Mouse (Mus musculus): ENCODE measurements around the gene Nid1.

Gene Nid1

DNA sequence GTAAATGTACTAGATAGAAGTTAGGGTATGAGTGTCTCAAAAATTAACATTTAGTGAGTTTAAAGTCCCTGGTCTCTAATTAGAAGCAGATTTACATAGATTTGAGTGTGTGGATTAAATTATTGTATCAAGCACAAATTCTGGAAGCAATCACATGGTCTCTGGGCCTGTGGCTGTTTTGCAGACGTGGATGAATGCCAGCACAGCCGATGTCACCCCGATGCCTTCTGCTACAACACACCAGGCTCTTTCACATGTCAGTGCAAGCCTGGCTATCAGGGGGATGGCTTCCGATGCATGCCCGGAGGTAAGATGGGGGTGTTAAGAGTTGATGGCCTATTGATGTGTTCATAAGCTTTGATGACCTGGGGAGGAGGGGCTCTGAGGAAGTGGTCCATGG is 52.5 kb downstream of the Nid1 start:
- DNase-seq (ENCODE audit: low spot score in 2 of 2) = no peak

DNA sequence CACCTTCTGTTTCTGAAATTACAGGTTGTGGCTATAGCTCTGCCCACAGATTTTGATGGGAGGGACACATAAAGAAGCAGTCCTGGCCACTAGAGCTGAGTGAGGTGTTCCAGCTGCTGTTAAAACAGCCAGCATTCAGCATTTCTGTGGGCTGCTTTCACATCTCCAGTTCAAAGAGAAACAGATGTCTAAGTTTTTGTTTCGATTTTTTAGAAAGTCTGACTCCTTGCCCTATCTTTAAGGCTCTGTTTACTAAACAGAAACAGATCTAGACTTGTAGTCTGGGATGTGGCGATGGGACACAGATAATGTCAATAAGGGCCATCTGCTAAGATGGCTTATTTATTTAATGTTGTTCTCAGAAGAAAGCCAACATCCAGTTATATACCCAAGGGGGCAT is 54.8 kb downstream of the Nid1 start:
- DNase-seq (ENCODE audit: low spot score in 2 of 2) = no peak

DNA sequence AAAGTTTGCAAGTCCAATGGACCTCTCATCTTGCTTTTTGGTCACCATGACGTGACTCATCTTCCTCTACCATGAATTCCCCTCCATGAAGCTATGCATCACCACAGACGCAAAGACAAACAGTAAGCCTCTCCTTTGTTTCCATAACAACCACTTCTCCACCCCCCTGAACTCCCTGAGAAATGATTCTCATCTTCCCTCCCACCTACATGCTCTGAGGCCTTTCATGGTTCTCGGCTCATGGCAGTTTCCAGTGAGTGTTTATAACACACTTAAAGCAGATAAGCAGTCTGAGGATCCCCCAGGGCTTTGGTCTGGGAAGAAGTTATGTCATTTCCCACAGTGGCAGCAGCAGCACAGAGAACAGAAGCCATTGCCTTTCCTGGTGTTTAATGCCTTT is 56.2 kb downstream of the Nid1 start:
- DNase-seq (ENCODE audit: low spot score in 2 of 2) = no peak

DNA sequence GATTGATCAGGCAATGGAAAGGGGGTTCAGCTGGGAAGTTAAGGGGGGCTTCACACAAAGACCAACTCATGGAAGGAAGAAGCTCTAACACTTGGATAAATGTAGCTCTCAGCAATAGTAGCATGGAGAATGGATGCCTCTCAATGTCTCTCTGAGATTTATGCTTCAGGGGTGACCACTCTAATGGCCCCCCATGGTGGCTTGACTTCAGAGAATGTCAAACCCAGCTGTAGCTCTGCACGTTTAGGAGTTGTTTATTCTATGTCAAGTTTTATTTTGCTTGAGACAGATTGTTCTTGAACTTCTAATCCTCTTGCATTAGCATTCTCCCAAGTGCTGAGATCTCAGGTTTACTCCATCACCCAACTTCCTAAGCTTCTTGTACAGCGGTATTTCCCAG is 60.7 kb downstream of the Nid1 start:
- DNase-seq (ENCODE audit: low spot score in 2 of 2) = no peak

DNA sequence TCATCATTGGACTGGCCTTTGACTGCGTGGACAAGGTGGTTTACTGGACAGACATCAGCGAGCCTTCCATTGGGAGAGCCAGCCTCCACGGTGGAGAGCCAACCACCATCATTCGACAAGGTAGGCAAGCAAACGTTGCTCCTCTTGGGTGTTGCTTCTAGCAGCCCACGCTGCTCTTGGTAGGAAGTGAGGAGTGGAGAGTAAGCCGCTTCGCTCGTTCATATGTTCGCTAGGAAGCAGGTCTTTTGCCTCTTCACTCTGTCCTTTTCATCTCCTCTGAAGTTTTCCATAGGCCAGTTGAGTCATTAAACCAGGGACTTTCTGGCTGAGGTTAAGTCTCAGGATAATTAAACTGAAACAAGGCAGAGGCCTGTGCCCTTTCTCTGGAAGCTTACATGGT is 65.1 kb downstream of the Nid1 start:
- DNase-seq (ENCODE audit: low spot score in 2 of 2) = no peak

DNA sequence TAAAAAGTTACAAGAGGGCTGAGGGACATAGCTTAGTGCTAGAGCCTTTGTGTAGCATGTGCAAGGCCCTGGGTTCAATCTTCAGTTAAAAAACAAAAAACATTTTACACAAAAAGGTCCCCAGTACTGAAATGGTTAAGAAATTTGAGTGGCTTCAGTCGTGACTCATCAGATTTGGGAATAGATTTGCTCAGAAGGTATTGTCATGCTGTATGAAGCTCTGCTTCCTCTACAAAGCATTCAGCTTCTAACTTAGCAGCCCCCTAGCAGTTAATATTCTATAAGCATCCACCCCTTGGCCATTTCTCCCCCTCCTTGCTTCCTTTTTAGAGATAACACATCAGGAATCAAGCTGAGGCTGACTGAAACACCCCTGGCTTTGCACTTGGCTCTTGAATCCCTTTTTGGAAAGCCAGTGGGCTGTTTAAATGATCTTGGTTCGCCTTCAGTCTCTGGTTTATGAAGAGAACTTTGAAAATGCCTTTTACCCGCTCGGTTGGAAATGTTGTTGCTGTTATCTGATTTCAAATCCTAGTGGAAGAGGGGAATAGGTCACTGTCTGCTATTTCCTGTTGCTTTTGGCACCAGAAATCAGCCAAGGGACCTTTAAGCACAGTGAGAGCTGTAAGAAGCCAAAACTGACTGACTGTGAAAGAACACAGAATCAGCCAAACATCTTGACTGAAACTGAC is 66.5 kb downstream of the Nid1 start:
- peak in 1 of 2 experiments; percentile 32 for DNase-seq (ENCODE audit: low spot score in 2 of 2)

DNA sequence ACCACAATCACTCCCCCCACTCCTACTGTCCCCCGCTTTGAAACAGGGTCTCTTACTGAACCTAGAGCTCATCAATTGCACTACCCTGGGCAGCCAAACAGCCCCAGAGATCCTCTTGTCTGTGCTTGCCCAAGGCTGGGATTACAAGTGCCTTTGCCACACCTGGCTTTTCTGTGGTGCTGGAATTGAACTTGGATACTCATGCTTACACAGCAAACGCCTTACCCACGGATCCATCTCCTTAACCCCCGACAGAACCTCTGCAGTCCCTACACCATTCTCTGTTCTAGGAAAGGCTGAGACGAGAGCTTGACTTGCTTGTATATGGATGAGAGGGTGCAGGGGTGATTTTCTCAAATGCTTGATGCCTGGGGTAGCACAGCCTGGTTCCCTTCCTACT is 67.7 kb downstream of the Nid1 start:
- no peak for DNase-seq (ENCODE audit: low spot score in 2 of 2)

DNA sequence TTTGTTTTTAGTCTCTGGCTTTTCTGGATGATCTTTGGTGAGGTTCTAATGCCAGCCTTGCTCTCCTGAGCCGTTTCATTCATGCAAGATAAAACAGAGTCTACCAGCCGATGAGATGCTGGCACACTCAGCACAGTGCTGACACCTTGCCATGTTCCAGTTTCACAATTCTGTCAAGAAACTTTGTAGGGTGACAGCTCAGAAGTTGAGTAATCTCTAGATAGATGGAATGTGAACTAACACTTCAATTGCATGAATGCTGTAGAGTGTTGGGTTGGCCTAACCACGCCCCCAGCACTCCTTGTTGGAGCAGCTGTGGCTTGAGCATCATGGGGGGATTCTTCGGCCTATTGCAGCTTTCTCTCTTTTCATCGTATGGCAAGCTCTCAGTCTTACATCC is 69.2 kb downstream of the Nid1 start:
- DNase-seq (ENCODE audit: low spot score in 2 of 2) = peak in 1 of 2 experiments; percentile 50

DNA sequence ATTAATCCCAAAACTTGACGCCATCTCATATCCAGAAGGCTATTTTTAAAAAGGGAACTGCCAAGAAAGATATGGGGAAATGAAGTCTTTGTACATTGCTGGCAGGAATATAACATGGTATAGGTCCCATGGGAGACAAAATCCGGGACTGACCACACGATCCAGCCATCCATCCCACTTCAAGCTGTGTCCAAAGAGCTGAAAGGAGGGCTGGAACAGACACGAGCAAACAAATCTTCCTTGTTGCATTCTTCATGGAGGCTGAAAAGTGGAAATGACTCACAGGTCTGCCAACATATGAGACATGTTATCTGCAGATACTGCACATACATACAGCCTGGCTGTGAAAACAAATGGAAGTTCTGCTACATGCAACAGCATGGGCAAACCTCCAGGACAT is 77.5 kb downstream of the Nid1 start:
- no peak for DNase-seq (ENCODE audit: low spot score in 2 of 2)

DNA sequence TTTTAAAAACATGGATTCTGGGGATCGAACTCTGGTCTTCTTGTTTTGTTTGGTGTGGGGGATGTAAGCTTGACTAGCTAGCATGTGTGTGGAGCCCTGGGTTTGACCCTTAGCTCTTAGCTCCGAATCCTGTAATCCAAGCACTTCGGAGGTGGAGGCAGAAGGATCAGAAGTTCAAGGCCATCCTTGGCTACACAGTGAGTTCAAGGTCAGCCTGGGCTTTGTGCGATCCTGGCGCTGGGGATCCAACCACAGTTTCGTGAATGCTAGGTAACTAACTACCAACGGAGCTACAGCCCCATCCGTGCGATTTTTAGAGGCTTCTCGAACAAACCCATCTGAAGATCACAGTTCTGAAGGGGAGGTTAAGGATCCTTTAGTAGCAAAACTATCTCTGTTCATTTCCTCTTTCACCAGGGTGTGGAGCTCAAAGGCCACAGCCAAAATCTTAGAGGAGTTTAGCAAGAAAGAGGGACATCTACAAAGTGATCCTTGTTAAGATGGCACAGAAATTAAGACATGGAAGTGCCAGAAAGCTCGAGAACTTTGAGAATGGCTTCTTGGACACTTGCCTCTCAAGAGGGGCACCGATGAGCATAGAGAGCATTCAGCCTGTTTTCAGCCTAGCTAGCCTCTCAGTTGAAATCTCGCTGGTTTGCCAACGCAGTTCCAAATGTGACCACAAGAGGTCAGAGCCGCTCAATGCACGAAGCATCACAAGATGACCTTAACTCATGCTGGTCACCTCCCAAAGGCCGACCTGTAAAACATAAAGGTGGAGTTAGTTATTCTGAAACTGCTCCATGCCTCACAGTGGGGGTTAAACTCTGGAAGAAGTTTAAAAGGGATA is 79.2 kb downstream of the Nid1 start:
- peak; percentile 84 to 90 for DNase-seq (ENCODE audit: low spot score in 2 of 2)

DNA sequence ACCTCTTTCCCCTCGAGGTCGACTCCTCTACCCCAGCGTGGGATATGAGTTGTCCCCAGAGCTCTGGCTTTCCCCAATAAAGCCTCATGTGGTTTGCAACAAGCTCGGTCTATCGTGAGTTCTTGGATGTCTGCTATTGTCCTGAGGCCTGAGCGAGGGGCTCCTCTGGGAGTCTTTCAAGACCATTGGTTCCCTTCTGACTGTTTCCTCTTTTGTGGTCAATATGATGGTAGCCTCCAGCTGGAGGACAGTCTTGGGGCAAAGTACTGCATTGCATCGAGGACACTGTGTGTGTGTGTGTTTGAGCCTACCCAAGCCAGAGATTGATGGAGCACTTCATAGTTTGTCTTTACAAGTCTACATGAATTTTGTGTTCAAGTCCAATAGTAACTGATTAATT is 80.8 kb downstream of the Nid1 start:
- no peak for DNase-seq (ENCODE audit: low spot score in 2 of 2)

DNA sequence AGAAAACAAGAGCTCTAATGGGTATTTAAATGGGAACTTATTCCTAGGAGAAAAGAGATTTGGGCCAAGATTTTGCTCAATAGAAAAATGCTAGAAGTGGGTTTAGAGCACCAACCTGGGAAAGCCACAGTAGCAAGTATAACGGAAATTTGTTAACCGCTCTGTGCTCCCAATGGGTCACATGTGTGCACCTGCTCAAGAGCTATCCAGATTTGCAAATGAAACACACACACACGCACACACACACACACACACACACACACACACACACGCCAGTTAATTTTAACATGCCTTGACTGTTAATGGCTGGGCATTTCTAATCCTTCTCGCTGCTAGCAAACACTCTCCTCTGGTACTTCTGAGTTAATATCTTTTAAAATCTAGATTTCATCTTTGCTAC is 83.1 kb downstream of the Nid1 start:
- DNase-seq (ENCODE audit: low spot score in 2 of 2) = no peak

DNA sequence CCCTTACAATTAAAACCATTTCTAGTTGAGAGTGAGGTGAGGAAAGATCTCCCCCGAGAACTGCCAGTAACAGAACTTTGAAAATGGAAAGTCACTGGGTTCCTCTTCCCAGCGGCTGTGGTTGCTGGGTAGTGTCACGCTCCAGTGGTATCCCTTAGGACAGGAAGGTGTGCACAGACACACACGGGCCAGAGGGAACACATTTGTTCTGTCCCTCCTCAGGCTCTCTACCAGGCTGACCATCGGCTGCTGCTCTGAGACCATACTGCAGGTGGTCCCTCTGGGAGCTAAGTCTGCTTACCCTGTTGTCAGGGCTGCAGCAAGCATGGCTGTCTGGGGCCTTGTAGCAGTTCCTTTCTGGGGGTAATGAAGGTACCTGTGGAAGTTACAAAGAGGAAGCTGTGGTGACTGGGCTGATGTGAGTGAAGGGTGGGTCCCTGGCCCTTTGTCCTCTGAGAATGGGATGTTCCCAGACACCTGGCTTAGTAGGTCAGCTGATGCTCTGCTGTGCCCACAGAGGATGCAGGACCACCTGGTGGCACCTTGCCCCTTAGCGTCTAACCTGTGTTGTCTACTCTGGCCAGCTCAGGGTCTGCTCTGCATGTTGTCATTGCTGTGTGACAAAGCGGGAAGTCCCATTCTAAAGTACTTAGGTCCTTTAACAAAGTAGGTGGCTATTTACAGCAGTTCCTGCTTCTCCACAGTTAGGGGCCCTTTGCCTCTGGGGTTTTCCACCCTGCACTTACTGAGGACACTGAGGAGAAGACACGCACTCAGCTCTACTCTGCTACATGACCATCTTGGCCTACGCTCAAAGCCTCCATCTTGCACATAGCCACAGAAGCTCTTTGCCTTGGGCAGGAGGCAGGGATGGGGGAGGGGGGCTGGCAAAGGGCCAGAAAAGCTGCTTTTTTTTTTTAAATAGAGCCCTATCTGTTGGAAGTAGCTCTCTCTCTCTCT is 86.6 kb downstream of the Nid1 start:
- DNase-seq (ENCODE audit: low spot score in 2 of 2) = no peak

DNA sequence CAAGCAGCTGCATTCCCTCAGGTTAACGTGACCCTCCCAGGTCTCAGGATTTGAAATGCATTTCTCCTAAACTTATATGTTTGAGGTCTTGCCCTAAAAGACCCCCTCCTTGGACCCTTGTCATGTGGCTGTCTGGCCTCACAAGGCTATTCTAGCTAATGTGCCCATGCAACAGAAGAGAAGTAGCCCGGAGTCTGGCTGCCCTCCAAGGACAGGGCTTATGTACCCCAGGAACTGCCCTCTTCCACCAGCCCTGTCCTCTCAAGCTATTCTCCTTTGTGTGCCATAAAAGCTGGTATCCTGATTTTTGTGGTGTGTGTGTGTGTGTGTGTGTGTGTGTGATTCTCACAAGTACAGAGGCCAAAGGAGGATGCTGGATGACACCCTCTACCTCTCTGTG is 87.9 kb downstream of the Nid1 start:
- no peak for DNase-seq (ENCODE audit: low spot score in 2 of 2)

DNA sequence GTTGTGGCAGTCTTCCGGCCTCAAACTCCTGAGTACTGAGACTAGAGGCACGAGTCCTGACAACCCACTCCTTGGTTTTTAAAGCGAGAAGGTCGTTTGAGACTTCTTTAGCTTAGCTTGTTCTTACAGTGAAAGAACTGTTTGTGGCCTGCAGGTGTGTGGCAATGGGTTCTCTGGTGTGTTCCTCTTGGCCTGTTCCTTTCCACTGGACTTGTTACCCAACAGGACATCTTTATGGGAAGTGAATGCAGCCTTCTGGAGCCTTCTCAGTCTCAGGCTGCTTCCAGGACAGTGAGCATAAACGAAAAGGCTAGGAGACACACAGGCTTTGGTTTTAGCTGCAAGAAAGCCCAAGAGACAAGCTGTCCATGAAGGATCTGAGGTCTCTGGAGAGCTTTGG is 88.5 kb downstream of the Nid1 start:
- no peak for DNase-seq (ENCODE audit: low spot score in 2 of 2)

DNA sequence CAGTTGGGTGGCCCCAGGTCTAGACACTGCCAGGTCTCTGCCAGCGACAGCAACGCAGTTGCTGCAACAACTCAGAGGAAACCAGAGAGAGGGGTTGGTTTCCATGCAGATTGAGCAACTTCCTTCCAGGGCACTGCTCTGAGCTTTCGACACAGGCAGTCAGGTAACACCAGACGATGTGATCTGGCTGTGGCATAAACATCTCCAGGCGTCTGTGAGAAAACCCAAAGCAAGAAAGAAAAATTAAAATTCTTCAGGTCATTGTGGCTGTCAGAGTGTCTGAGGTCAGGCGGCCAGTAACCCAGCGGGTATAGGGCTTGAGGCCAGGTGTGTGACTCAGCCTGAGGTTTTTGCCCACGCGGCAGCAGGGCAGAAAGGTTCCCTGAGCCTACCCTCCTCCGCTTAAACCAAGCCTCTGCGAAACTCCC is 91.8 kb downstream of the Nid1 start:
- DNase-seq (ENCODE audit: low spot score in 2 of 2) = peak in 1 of 2 experiments; percentile 26

DNA sequence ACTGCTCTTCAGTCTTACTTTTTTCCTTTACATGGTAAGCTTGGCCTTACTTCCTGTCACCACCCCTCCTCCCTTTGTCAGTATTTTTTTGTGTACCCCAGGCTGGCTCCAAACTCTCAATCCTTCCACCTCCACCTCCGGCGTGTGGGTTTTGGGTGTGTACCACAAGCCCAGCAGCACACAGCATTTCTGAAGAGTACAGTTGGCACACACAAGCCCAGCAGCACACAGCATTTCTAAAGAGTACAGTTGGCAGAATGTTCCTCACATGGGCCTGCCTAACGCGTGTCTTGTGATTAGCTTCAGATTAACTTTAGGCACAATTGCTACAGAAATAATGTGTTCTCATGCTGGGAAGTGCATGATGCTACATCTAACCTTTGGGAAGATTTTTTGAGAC is 93.6 kb downstream of the Nid1 start:
- no peak for DNase-seq (ENCODE audit: low spot score in 2 of 2)

DNA sequence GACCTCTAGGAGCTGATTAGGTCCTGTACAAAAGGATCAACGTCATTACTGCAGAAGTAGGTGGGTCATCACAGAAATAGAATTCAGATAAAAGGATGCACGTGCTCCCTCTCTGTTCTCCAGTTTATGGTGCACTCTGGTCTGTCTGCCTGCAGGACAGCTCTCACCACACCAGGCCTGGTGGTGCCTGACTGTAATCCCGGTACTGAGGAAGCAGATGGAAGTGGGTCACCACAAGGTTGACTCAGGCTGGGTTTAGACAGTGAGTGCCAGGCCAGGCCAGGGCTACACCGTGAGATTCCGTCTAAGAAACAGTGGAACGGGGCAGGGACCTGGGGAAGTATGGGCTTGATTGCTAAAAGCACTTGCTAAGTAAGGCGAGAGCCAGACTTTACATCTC is 94.6 kb downstream of the Nid1 start:
- no peak for DNase-seq (ENCODE audit: low spot score in 2 of 2)

DNA sequence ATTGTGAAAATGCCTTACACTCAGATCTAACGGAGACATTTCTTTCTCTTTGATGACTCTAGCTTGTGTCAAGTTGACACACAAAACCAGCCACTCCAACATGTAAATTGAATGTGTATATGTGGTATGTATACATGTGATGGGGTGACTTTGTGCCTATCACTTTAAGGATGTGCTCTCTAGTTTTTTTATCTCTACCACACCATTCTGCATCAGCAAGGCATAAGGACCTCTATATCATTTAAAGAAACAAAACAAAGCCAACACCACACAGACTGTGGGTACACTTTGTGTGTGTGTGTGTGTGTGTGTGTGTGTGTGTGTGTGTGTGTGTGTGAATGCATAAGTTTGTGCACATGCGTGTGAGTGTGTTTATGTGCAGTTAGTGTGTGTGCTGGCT is 99.2 kb downstream of the Nid1 start:
- DNase-seq (ENCODE audit: low spot score in 2 of 2) = no peak

DNA sequence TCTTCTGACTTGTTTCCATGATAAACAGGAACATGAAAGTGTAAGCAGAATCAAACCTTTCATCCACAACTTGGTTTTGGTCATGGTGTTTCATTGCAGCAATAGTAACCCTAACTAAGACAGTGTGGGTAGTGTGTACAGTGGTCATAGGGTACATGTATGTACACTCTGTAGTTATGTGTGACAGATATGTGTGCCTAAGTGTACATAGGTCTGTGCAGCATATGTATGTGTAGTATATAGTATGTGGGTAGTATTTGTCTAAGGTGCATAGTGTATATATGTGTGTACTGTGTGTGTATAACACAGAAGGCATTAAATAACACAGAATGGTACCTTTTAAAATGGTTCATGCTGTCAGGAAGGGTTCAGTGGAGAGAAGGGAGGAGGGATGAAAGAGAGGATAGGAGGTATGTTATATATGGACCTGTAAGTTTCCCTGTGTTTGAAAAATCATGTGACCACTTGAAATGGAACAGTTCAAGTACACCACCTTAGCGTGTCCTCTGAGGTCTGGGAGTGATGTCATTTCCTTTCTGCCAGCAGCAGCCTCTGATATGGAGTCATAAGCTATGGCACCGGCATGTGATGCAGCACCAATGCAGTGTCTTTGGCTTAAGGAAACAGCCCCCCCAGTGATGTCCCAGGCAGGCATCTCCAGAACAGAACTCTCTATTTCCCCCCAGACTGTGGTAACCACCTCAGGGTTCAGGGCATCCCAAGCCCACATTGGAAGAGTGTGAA is 100.1 kb downstream of the Nid1 start:
- DNase-seq (ENCODE audit: low spot score in 2 of 2) = no peak

DNA sequence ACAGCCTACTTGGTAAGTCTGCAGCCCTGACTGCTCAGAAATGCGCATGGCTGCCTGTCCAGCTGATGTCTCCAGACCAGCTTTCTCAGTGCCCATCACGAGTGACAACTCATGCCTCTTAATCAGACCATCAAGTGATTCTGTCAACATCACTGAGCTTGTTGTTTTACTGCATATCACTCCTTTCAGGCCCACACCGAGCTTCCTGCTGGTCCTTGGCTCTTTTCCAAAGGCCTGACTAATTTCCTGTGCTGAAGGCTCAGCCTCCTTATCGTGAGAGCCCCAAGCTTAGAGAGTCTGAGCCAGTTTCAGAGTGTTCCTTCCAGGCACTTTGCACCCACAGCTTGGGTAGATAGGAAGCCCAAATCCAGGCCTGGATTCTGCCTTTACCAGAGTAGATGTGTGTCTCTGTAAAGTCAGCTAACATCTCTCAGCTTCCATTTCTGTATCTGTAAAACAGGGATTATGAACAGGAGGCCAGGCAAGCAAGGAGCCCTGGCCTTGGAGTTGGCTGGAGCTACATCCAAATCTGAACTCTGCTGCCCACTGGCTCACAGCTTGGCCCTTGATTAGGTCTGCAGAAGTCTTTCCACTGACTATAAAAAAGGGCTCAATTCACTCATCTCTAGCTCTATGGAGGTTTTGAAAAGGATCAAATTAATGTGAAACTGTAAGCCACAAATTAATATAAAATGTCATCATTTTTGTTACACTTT is 101.4 kb downstream of the Nid1 start:
- peak; percentile 46 to 58 for DNase-seq (ENCODE audit: low spot score in 2 of 2)

All from urinary bladder, postnatal 36 days (tissue).